Mouse (Mus musculus): ENCODE data around the gene Bcl2l12. TPM values are rescaled to one million over a fixed set of nuclear protein-coding genes. Genes with fewer than 3 reads are reported as not detected.

Bcl2l12 gene
- total and polyA plus RNA-seq, 3 experiments = 16.6 to 24.6 TPM; not detected in 1

GRCm38 (mm10) chr7:45030857-45031256 lies 32.3 kb upstream of the Bcl2l12 start:
- no peaks in the 10 kb centered on the region for H3K79me2 ChIP-seq (ENCODE audit: control insufficient read depth, insufficient read depth, low read length, poor library complexity)
- H3K4me1 ChIP-seq (ENCODE audit: control insufficient read depth in 1 of 2, insufficient read depth in 2 of 2, low read length in 2 of 2) = no peaks in the 10 kb centered on the region
- no peak for TF ChIP-seq POLR2AphosphoS5 (IDR thresholded peaks at IDR 0.05; ENCODE audit: borderline replicate concordance, low read depth, low read length)
- TF ChIP-seq ZKSCAN1 (IDR thresholded peaks at IDR 0.05; ENCODE audit: low read depth, low read length) = no peak
- TF ChIP-seq POLR2AphosphoS2 (IDR thresholded peaks at IDR 0.05; ENCODE audit: low read length) = no peak
- TF ChIP-seq MXI1 (IDR thresholded peaks at IDR 0.05; ENCODE audit: low read depth, low read length) = no peak
- no peak for TF ChIP-seq RAD21 (IDR thresholded peaks at IDR 0.05; ENCODE audit: low read depth, low read length)
- no peak for TF ChIP-seq UBTF (IDR thresholded peaks at IDR 0.05; ENCODE audit: borderline replicate concordance, insufficient read depth, low read depth, low read length)
- TF ChIP-seq MAZ (IDR thresholded peaks at IDR 0.05; ENCODE audit: low read depth, low read length) = no peak
- no peak for TF ChIP-seq POLR2A (IDR thresholded peaks at IDR 0.05; ENCODE audit: control insufficient read depth in 1 of 2, insufficient read depth in 1 of 2, low read depth in 1 of 2, low read length in 2 of 2, poor library complexity in 1 of 2)
- TF ChIP-seq ETS1 (IDR thresholded peaks at IDR 0.05; ENCODE audit: low read depth, low read length) = no peak
- TF ChIP-seq CHD2 (IDR thresholded peaks at IDR 0.05; ENCODE audit: low read length) = no peak
- no peak for TF ChIP-seq CHD1 (IDR thresholded peaks at IDR 0.05; ENCODE audit: low read depth, low read length)
- TF ChIP-seq HCFC1 (IDR thresholded peaks at IDR 0.05; ENCODE audit: low read depth, low read length) = no peak
- no peak for TF ChIP-seq CTCF (IDR thresholded peaks at IDR 0.05 in 2 of 3, conservative IDR thresholded peaks at IDR 0.05 in 1 of 3; ENCODE audit: control insufficient read depth in 1 of 3, insufficient read depth in 1 of 3, low read depth in 2 of 3, low read length in 3 of 3, poor library complexity in 1 of 3, severe bottlenecking in 1 of 3)
- TF ChIP-seq ZMIZ1 (IDR thresholded peaks at IDR 0.05; ENCODE audit: low read depth, low read length) = no peak
- TF ChIP-seq EP300 (IDR thresholded peaks at IDR 0.05; ENCODE audit: low read depth in 1 of 2, low read length in 2 of 2) = no peak
- TF ChIP-seq SMC3 (IDR thresholded peaks at IDR 0.05; ENCODE audit: low read depth, low read length) = no peak
- TF ChIP-seq USF1 (IDR thresholded peaks at IDR 0.05; ENCODE audit: low read depth, low read length) = no peak
- no peaks in the 10 kb centered on the region for H3K9me3 ChIP-seq (replicated peaks; ENCODE audit: insufficient read depth, low read length)
- no peaks in the 10 kb centered on the region for H3K27me3 ChIP-seq (ENCODE audit: control insufficient read depth in 1 of 2, insufficient read depth in 2 of 2, low read length in 2 of 2)
- DNase-seq (ENCODE audit: low read depth, low spot score) = no peak
- H3K4me3 ChIP-seq (ENCODE audit: control insufficient read depth in 1 of 2, insufficient read depth in 1 of 2, low read depth in 2 of 2, low read length in 2 of 2) = no peak overlapping the region
- no peak overlapping the region for H3K27ac ChIP-seq (ENCODE audit: control insufficient read depth, low read depth, low read length)
- H3K9ac ChIP-seq (ENCODE audit: control insufficient read depth, low read depth, low read length, poor library complexity, severe bottlenecking) = no peak overlapping the region
- peaks cover 0 to 4% of the 10 kb centered on the region in 2 experiments; a peak in 1 of 4 replicates for H3K36me3 ChIP-seq (ENCODE audit: control insufficient read depth in 1 of 2, insufficient read depth in 2 of 2, low read length in 2 of 2)

GRCm38 (mm10) chr7:45029995-45030394 lies 31.5 kb upstream of the Bcl2l12 start:
- H3K36me3 ChIP-seq (ENCODE audit: control insufficient read depth in 1 of 2, insufficient read depth in 2 of 2, low read length in 2 of 2) = peaks cover 0 to 2% of the 10 kb centered on the region in 2 experiments; a peak in 1 of 4 replicates
- H3K4me3 ChIP-seq (ENCODE audit: control insufficient read depth in 1 of 2, insufficient read depth in 1 of 2, low read depth in 2 of 2, low read length in 2 of 2) = no peak overlapping the region
- no peak for DNase-seq (ENCODE audit: low read depth, low spot score)
- TF ChIP-seq SMC3 (IDR thresholded peaks at IDR 0.05; ENCODE audit: low read depth, low read length) = no peak
- no peaks in the 10 kb centered on the region for H3K9me3 ChIP-seq (replicated peaks; ENCODE audit: insufficient read depth, low read length)
- no peaks in the 10 kb centered on the region for H3K4me1 ChIP-seq (ENCODE audit: control insufficient read depth in 1 of 2, insufficient read depth in 2 of 2, low read length in 2 of 2)
- no peaks in the 10 kb centered on the region for H3K79me2 ChIP-seq (ENCODE audit: control insufficient read depth, insufficient read depth, low read length, poor library complexity)
- H3K27me3 ChIP-seq (ENCODE audit: control insufficient read depth in 1 of 2, insufficient read depth in 2 of 2, low read length in 2 of 2) = no peaks in the 10 kb centered on the region
- no peak overlapping the region for H3K9ac ChIP-seq (ENCODE audit: control insufficient read depth, low read depth, low read length, poor library complexity, severe bottlenecking)
- H3K27ac ChIP-seq (ENCODE audit: control insufficient read depth, low read depth, low read length) = no peak overlapping the region
